Mouse (Mus musculus) intestine, embryonic 15.5 days (tissue): Measurements from ENCODE around the gene Olfr558. TPM values are rescaled to one million over a fixed set of nuclear protein-coding genes. Genes with fewer than 3 reads are reported as not detected.

Experiments
- ATAC-seq: fragments of 200-750 bp; cut with Nextera tagmentation; 2 replicates; pipeline ENCODE4 v1.8.0; 2017; ENCODE audit warnings: moderate TSS enrichment, moderate library complexity
- H3K27ac ChIP-seq: fragments of 300-500 bp; sonication (generic); 2 replicates; pipeline ENCODE4 v1.5.1; 2015; ENCODE audit warnings: mild to moderate bottlenecking, inconsistent platforms
- H3K27me3 ChIP-seq: fragments of 300-500 bp; sonication (generic); replicated peaks from 2 replicates; pipeline ENCODE4 v1.6.1; 2015; ENCODE audit warnings: inconsistent platforms
- H3K36me3 ChIP-seq: fragments of 300-500 bp; sonication (generic); 2 replicates; pipeline ENCODE4 v1.6.1; 2015; ENCODE audit warnings: inconsistent platforms
- H3K4me1 ChIP-seq: fragments of 300-500 bp; sonication (generic); replicated peaks from 2 replicates; pipeline ENCODE4 v1.6.1; 2015; ENCODE audit warnings: inconsistent platforms
- H3K4me2 ChIP-seq: fragments of 300-500 bp; sonication (generic); replicated peaks from 2 replicates; pipeline ENCODE4 v1.6.1; 2015; ENCODE audit warnings: mild to moderate bottlenecking, inconsistent platforms
- H3K4me3 ChIP-seq: fragments of 300-500 bp; sonication (generic); replicated peaks from 2 replicates; pipeline ENCODE4 v1.5.1; 2015; ENCODE audit warnings: inconsistent platforms
- H3K9ac ChIP-seq: fragments of 300-500 bp; sonication (generic); 2 replicates; pipeline ENCODE4 v1.6.1; 2015; ENCODE audit warnings: inconsistent platforms
- H3K9me3 ChIP-seq: fragments of 300-500 bp; sonication (generic); 2 replicates; pipeline ENCODE4 v1.6.1; 2016; ENCODE audit warnings: inconsistent platforms
- WGBS: fragments of 180-500 bp; shearing (Covaris S2); methylation state at CpG from one replicate; pipeline ENCODE4 v1.1.7; 2015; 5-methylcytosine and 5-hydroxymethylcytosine counted together
- polyA plus RNA-seq: library from polyadenylated mRNA; unstranded; fragments of >200 nt; fragmentation: Nextera tagmentation; extraction: Ambion mirVana; gene quantifications from 2 replicates; pipeline ENCODE4 v1.2.1, GENCODE M21; 2015

Olfr558 gene
- polyA plus RNA-seq, 1 experiment from 2014 or later = 0.28 TPM

GRCm38 (mm10) chr7:102737705-102738104, 35.7 kb downstream of the Olfr558 start:
- WGBS = 26% methylated on average over 2 of the region's 2 CpGs
- no peak overlapping the region for H3K27ac ChIP-seq
- no peak overlapping the region for H3K9ac ChIP-seq
- no peaks in the 10 kb centered on the region for H3K27me3 ChIP-seq
- H3K4me3 ChIP-seq = no peak overlapping the region
- no peaks in the 10 kb centered on the region for H3K36me3 ChIP-seq
- no peak for ATAC-seq
- H3K9me3 ChIP-seq = no peaks in the 10 kb centered on the region
- H3K4me1 ChIP-seq = no peaks in the 10 kb centered on the region
- no peak overlapping the region for H3K4me2 ChIP-seq

GRCm38 (mm10) chr7:102752086-102752485, 50.1 kb downstream of the Olfr558 start:
- H3K27ac ChIP-seq = no peak overlapping the region
- H3K4me3 ChIP-seq = no peak overlapping the region
- no peaks in the 10 kb centered on the region for H3K36me3 ChIP-seq
- no peak for ATAC-seq
- H3K9ac ChIP-seq = no peak overlapping the region
- no peaks in the 10 kb centered on the region for H3K9me3 ChIP-seq
- no peaks in the 10 kb centered on the region for H3K27me3 ChIP-seq
- WGBS = 8% methylated on average over 1 of the region's 1 CpGs
- H3K4me2 ChIP-seq = no peak overlapping the region
- H3K4me1 ChIP-seq = no peaks in the 10 kb centered on the region

- no peaks in the 10 kb centered on the region for H3K36me3 ChIP-seq
- no peaks in the 10 kb centered on the region for H3K9me3 ChIP-seq
- no peaks in the 10 kb centered on the region for H3K4me1 ChIP-seq
- no peak within 1 kb of the TSS for H3K4me3 ChIP-seq
- no peaks in the 10 kb centered on the region for H3K27me3 ChIP-seq
- H3K9ac ChIP-seq = no peak within 1 kb of the TSS
- 65% methylated on average over 4 of the region's 4 CpGs for WGBS
- ATAC-seq = no peak
- no peak within 1 kb of the TSS for H3K4me2 ChIP-seq
- H3K27ac ChIP-seq = no peak within 1 kb of the TSS
These were observed 57.3 kb downstream of the Olfr558 start, which contains the start of the genes Olfr560 and Olfr78 for GRCm38 (mm10) chr7:102759266-102759665. Olfr560 (minus strand) TSS chr7:102759366. Olfr78 (minus strand) TSS chr7:102759471.

Other genes starting within 250 kb of the Olfr558 start
- 0.13 and 0.19 TPM in 2 replicates for gene Olfr543, start 220.5 kb upstream of the Olfr558 start, polyA plus RNA-seq
- gene Olfr544, start 213.9 kb upstream of the Olfr558 start, polyA plus RNA-seq = 0.06 TPM in 1 of 2 replicates, not detected in the other
- gene Olfr545, start 202.6 kb upstream of the Olfr558 start, polyA plus RNA-seq = 0.05 TPM in 1 of 2 replicates, not detected in the other
- gene Olfr547, start 167.5 kb upstream of the Olfr558 start, polyA plus RNA-seq = not detected in 2 replicates
- gene Olfr548-ps1, start 161.3 kb upstream of the Olfr558 start, polyA plus RNA-seq = not detected in 2 replicates
- not detected in 2 replicates for gene Olfr549, start 152.3 kb upstream of the Olfr558 start, polyA plus RNA-seq
- gene Trim21, start 136.7 kb upstream of the Olfr558 start, polyA plus RNA-seq = 0.56 and 1.2 TPM in 2 replicates
- gene Olfr550, start 130.8 kb upstream of the Olfr558 start, polyA plus RNA-seq = not detected in 2 replicates
- gene Olfr551, start 110.3 kb upstream of the Olfr558 start, polyA plus RNA-seq = not detected in 2 replicates
- not detected in 2 replicates for gene Olfr552, start 104.4 kb upstream of the Olfr558 start, polyA plus RNA-seq
- not detected in 2 replicates for gene Olfr553, start 84.0 kb upstream of the Olfr558 start, polyA plus RNA-seq
- gene Olfr554, start 63.8 kb upstream of the Olfr558 start, polyA plus RNA-seq = not detected in 2 replicates
- not detected in 2 replicates for gene Olfr555, start 43.4 kb upstream of the Olfr558 start, polyA plus RNA-seq
- not detected in 2 replicates for gene Olfr556, start 37.3 kb upstream of the Olfr558 start, polyA plus RNA-seq
- gene Trim68, start 14.9 kb upstream of the Olfr558 start, polyA plus RNA-seq = 11.0 and 11.6 TPM in 2 replicates
- gene Olfr557, start 6.3 kb upstream of the Olfr558 start, polyA plus RNA-seq = not detected in 2 replicates
- not detected in 2 replicates for gene Olfr33, start 16.9 kb downstream of the Olfr558 start, polyA plus RNA-seq
- gene Olfr559, start 25.3 kb downstream of the Olfr558 start, polyA plus RNA-seq = not detected in 2 replicates
- not detected in 2 replicates for gene Olfr560, start 57.2 kb downstream of the Olfr558 start, polyA plus RNA-seq
- gene Olfr78, start 57.3 kb downstream of the Olfr558 start, polyA plus RNA-seq = 0.40 and 0.55 TPM in 2 replicates
- gene Olfr561, start 69.0 kb downstream of the Olfr558 start, polyA plus RNA-seq = not detected in 2 replicates
- not detected in 2 replicates for gene Olfr564, start 101.3 kb downstream of the Olfr558 start, polyA plus RNA-seq
- gene Olfr566, start 156.6 kb downstream of the Olfr558 start, polyA plus RNA-seq = not detected in 2 replicates
- not detected in 2 replicates for gene Olfr568, start 174.9 kb downstream of the Olfr558 start, polyA plus RNA-seq
- gene Olfr569, start 188.7 kb downstream of the Olfr558 start, polyA plus RNA-seq = not detected in 2 replicates
- gene Olfr570, start 192.4 kb downstream of the Olfr558 start, polyA plus RNA-seq = not detected in 2 replicates
- not detected in 2 replicates for gene Olfr571, start 215.3 kb downstream of the Olfr558 start, polyA plus RNA-seq
- gene Olfr572, start 222.2 kb downstream of the Olfr558 start, polyA plus RNA-seq = not detected in 2 replicates
- not detected in 2 replicates for gene Olfr573-ps1, start 240.4 kb downstream of the Olfr558 start, polyA plus RNA-seq
- gene Olfr574, start 246.3 kb downstream of the Olfr558 start, polyA plus RNA-seq = not detected in 2 replicates